Mouse (Mus musculus) layer of hippocampus, adult 2 months (tissue): ENCODE data around the gene Wfdc17. TPM values are rescaled to one million over a fixed set of nuclear protein-coding genes. Genes with fewer than 3 reads are reported as not detected.
A peak's percentile ranks its signal among the peaks of the same experiment; 100 is the strongest.

ENCODE experiments used
- DNase-seq, 2 experiments: peaks; one replicate each; pipeline ENCODE4 v3.0.0; 2022; ENCODE audit warnings: low spot score in 2 of 2
- H3K27ac ChIP-seq: fragments of 200-600 bp; 2 replicates; pipeline ENCODE4 v1.8.1; 2022
- H3K4me3 ChIP-seq: fragments of 200-600 bp; 2 replicates; pipeline ENCODE4 v1.8.1; 2022; ENCODE audit warnings: mild to moderate bottlenecking
- CTCF ChIP-seq: fragments of 200-600 bp; conservative IDR thresholded peaks from 2 replicates; pipeline ENCODE4 v1.8.1; 2022; ENCODE audit warnings: antibody characterized with exemption, mild to moderate bottlenecking, moderate library complexity
- total RNA-seq, 2 experiments: library from RNA; stranded (reverse); gene quantifications; 2 replicates each; pipeline ENCODE4 v1.2.3; 2021

The Wfdc17 gene
- total RNA-seq, 2 experiments from 2014 or later, result not detected

- no peak overlapping the region for H3K27ac ChIP-seq
- no peak overlapping the region for H3K4me3 ChIP-seq
- no peak for DNase-seq
- TF ChIP-seq CTCF, result no peak
Measured at GRCm38 (mm10) chr11:83746152-83746551, 42.4 kb downstream of the Wfdc17 start.

- H3K27ac ChIP-seq, result no peak within 1 kb of the TSS
- H3K4me3 ChIP-seq, result no peak within 1 kb of the TSS
- DNase-seq, result no peak
- TF ChIP-seq CTCF, result no peak
Measured at GRCm38 (mm10) chr11:83746681-83747080, 42.9 kb downstream of the Wfdc17 start, which contains the start of gene Wfdc21. Gene Wfdc21, plus strand, starts transcription at chr11:83746940.

DNA sequence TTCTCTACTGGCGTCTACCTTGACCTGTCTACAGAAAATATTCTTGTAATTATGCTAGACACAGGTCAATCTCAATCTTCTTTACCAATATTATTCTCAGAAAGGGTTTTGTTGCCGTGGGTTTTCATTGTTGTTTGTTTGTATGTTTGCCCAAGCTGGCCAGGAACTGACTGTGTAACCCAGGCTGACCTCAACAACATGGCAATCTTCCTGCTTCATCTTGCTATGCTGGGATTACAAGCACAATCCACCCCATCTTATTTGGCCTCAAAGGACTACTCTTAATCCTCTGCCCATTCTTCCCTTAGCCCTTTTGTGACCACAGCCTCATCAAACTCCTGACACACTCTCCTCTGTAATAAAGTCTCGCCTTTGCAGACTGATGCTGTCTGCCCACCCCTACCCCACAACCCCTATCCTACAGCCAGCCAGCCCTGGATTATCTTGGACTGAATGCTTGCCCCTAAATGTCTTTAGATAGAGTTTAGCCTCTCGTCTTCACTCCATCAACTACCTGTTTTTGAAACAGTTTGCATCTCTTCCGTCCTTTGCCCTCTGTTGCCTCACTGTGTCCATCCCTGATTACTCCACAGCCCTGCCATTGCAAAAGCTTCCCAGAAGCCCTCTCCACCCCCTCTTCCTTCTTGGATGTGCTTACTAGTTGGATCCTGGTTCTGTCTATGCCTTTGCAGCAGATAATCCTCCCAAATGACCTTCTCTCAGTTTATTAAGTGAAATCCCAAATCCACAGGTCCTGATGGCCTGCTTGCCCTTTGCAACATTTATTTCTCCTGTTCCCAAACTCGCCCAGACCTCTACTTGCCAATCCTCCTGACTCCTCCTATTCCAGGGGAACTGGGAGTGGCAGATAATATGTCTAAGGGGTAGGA is 43.8 kb downstream of the Wfdc17 start:
- no peak for TF ChIP-seq CTCF
- Histone ChIP-seq H3K27ac (no peak overlapping the region), H3K4me3 (no peak overlapping the region)
- no peak for DNase-seq

DNA sequence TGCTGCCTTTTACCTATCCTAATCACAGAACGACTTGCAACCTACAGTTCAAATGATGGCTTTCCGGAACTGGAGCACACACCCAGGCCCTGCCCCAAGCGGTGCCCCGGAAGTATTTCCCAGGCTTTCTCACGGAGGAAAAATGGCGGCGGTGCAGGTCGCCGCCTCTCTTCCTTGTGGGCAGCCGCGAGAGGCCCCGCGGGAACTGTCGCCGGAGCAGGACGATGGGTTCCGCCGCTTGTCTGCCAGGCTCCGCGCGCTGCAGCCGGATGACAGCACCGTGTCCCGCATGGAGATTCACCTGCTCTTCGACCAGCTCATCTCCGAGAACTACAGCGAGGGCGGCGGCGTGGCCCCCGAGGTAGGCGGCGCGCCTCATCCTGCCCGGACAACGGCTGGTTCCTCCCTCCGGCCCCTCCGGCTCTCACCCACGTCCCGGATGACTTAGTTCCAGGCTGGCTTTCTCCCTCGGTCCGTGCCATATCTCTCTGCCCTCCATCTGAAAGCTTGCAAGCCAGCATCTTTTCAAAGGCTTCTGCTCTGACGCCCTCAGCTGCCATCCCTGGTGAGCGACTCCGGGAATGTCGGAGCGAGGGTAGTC is 49.9 kb downstream of the Wfdc17 start, which contains the start of gene Heatr6:
TSS of gene Heatr6 (plus strand) at position 116 of the 601 bp plus-strand sequence.
- DNase-seq, result peak; percentile 90 to 91
- TF ChIP-seq CTCF, result peak; percentile 29; the same call in 1 of the 2 replicates

GRCm38 (mm10) chr11:83754227-83754626 is 50.4 kb downstream of the Wfdc17 start:
- H3K4me3 ChIP-seq, result peak overlapping the region; percentile 85
- peak overlapping the region; percentile 95 for H3K27ac ChIP-seq
- TF ChIP-seq CTCF, result no peak
- no peak for DNase-seq

More for the DNA sequence above, 49.9 kb downstream of the Wfdc17 start, which contains the start of gene Heatr6:
- H3K4me3 ChIP-seq, result peak within 1 kb of the TSS; percentile 85
- H3K27ac ChIP-seq, result peak within 1 kb of the TSS; percentile 95

Other genes starting within 250 kb of the Wfdc17 start
- gene Mmp28, start 240.9 kb upstream of the Wfdc17 start, total RNA-seq, result 1 to 10 TPM; 3.0 to 3.3 TPM
- 10 to 100 TPM; 81.2 to 93.6 TPM for gene Taf15, start 230.9 kb upstream of the Wfdc17 start, total RNA-seq
- not detected for gene Heatr9, start 181.8 kb upstream of the Wfdc17 start, total RNA-seq
- gene Ccl5, start 173.5 kb upstream of the Wfdc17 start, total RNA-seq, result not detected
- gene Ccl9, start 125.4 kb upstream of the Wfdc17 start, total RNA-seq, result 1 to 10 TPM; 4.5 to 4.8 TPM
- gene Ccl6, start 110.9 kb upstream of the Wfdc17 start, total RNA-seq, result 1 to 10 TPM; 1.1 to 1.4 TPM
- not detected for gene Rpl9-ps1, start 58.4 kb upstream of the Wfdc17 start, total RNA-seq
- not detected for gene Ccl3, start 54.6 kb upstream of the Wfdc17 start, total RNA-seq
- gene Ccl4, start 41.4 kb upstream of the Wfdc17 start, total RNA-seq, result not detected
- 1 to 10 TPM in 1 of 2 experiments, not detected in 1; 1.1 TPM for gene Wfdc18, start 5.0 kb downstream of the Wfdc17 start, total RNA-seq
- not detected for gene Wfdc21, start 42.9 kb downstream of the Wfdc17 start, total RNA-seq
- 10 to 100 TPM; 17.3 to 18.9 TPM for gene Heatr6, start 49.7 kb downstream of the Wfdc17 start, total RNA-seq
- gene Hnf1b, start 146.1 kb downstream of the Wfdc17 start, total RNA-seq, result under 1 TPM; 0.15 to 0.22 TPM
- 10 to 100 TPM; 13.0 to 15.6 TPM for gene Ddx52, start 238.1 kb downstream of the Wfdc17 start, total RNA-seq